Mouse (Mus musculus) heart, postnatal 0 days (tissue): ENCODE measurements around the gene H2al1a. TPM values are rescaled to one million over a fixed set of nuclear protein-coding genes. Genes with fewer than 3 reads are reported as not detected.
"Not testable (repeated sequence)": the region's sequence is repeated elsewhere in the genome, so short reads cannot be mapped to it uniquely, and the experiment has no call there.

Experiments used
- ATAC-seq: fragments of 200-750 bp; cut with Nextera tagmentation; 2 replicates; pipeline ENCODE4 v1.8.0; 2017; ENCODE audit warnings: low read depth, moderate number of reproducible peaks, moderate library complexity; ENCODE audit not compliant: insufficient read depth
- DNase-seq: peaks from one replicate; pipeline ENCODE4 v3.0.0-alpha.2; 2016; ENCODE audit warnings: low spot score
- H3K27ac ChIP-seq: fragments of 300-500 bp; sonication (generic); 2 replicates; pipeline ENCODE4 v1.5.1; 2014; ENCODE audit warnings: low read depth, mild to moderate bottlenecking
- H3K27me3 ChIP-seq: fragments of 300-500 bp; sonication (generic); 2 replicates; pipeline ENCODE4 v1.6.1; 2014; ENCODE audit warnings: low read length, mixed read lengths; ENCODE audit not compliant: control insufficient read depth, insufficient read depth
- H3K36me3 ChIP-seq: fragments of 300-500 bp; sonication (generic); replicated peaks from 2 replicates; pipeline ENCODE4 v1.6.1; 2014; ENCODE audit warnings: low read length, mixed read lengths; ENCODE audit not compliant: control insufficient read depth, insufficient read depth
- H3K4me1 ChIP-seq: fragments of 300-500 bp; sonication (generic); 2 replicates; pipeline ENCODE4 v1.6.1; 2014; ENCODE audit warnings: antibody characterized with exemption; ENCODE audit not compliant: control insufficient read depth, insufficient read depth
- H3K4me2 ChIP-seq: fragments of 300-500 bp; sonication (generic); 2 replicates; pipeline ENCODE4 v1.6.1; 2014; ENCODE audit warnings: low read depth, mild to moderate bottlenecking, low read length, moderate library complexity
- H3K4me3 ChIP-seq: fragments of 300-500 bp; sonication (generic); 2 replicates; pipeline ENCODE4 v1.5.1; 2014; ENCODE audit warnings: low read depth, low read length
- H3K9ac ChIP-seq: fragments of 300-500 bp; sonication (generic); replicated peaks from 2 replicates; pipeline ENCODE4 v1.6.1; 2014; ENCODE audit warnings: low read depth, low read length, mixed read lengths
- H3K9me3 ChIP-seq: fragments of 300-500 bp; sonication (generic); replicated peaks from 2 replicates; pipeline ENCODE4 v1.6.1; 2016; ENCODE audit warnings: low read length; ENCODE audit not compliant: control insufficient read depth
- CTCF ChIP-seq: IDR thresholded peaks from 2 replicates; pipeline ENCODE4 v1.5.1; 2016; ENCODE audit warnings: antibody characterized with exemption, control low read depth, low read depth
- EP300 ChIP-seq: IDR thresholded peaks from 2 replicates; pipeline ENCODE4 v1.6.1; 2016; ENCODE audit warnings: antibody characterized with exemption, low read depth
- WGBS: fragments of 180-500 bp; shearing (Covaris S2); extraction: QIAGEN DNeasy Blood & Tissue Kit; methylation state at CpG from one replicate; pipeline ENCODE4 v1.1.7; 2014; 5-methylcytosine and 5-hydroxymethylcytosine counted together
- polyA plus RNA-seq: library from polyadenylated mRNA; unstranded; fragments of >200 nt; fragmentation: Nextera tagmentation; extraction: Ambion mirVana; gene quantifications from 2 replicates; pipeline ENCODE4 v1.2.1, GENCODE M21; 2015
- total RNA-seq: library from RNA; depleted of rRNA; stranded (reverse); fragments of >200 nt; gene quantifications from 2 replicates; pipeline ENCODE4 v1.2.3, GENCODE M21; 2014; ENCODE audit warnings: low replicate concordance; rRNA removed

H2al1a gene
- total RNA-seq (not detected in 2 replicates), polyA plus RNA-seq (not detected in 2 replicates)

GRCm38 (mm10) chrX:11298957-11299356, at the start of gene H2al1a:
Gene H2al1a, plus strand, starts transcription at chrX:11299257.
- H3K4me3 ChIP-seq, DNase-seq, H3K9ac ChIP-seq, H3K27me3 ChIP-seq, H3K9me3 ChIP-seq, H3K27ac ChIP-seq, ATAC-seq, H3K36me3 ChIP-seq, H3K4me2 ChIP-seq, H3K4me1 ChIP-seq: not testable (repeated sequence)
- no CpG with 5 or more reads among the region's 3 CpGs for WGBS

- Histone ChIP-seq H3K4me2 (no peak overlapping the region), H3K36me3 (no peaks in the 10 kb centered on the region), H3K27me3 (no peaks in the 10 kb centered on the region), H3K9ac (no peak overlapping the region), H3K27ac (no peak overlapping the region), H3K4me3 (no peak overlapping the region), H3K9me3 (no peaks in the 10 kb centered on the region), H3K4me1 (no peaks in the 10 kb centered on the region)
- 52% methylated on average over 12 of the region's 12 CpGs for WGBS
- no peak for DNase-seq
- TF ChIP-seq CTCF, result no peak
- no peak for TF ChIP-seq EP300
- ATAC-seq, result no peak
These were observed 48.9 kb upstream of the H2al1a start for GRCm38 (mm10) chrX:11250155-11250554.

GRCm38 (mm10) chrX:11254062-11254461, 45.0 kb upstream of the H2al1a start:
- peak overlapping the region; percentile 22; the same call in 1 of the 2 replicates for H3K27ac ChIP-seq
- no peaks in the 10 kb centered on the region for H3K36me3 ChIP-seq
- H3K4me1 ChIP-seq, result no peaks in the 10 kb centered on the region
- H3K4me3 ChIP-seq, result no peak overlapping the region
- 57% methylated on average over 5 of the region's 5 CpGs for WGBS
- 0 out of 2 replicates have a peak, but pooled peaks cover 5% of the 10 kb centered on the region for H3K27me3 ChIP-seq
- no peak overlapping the region for H3K4me2 ChIP-seq
- H3K9me3 ChIP-seq, result no peaks in the 10 kb centered on the region
- no peak for DNase-seq
- H3K9ac ChIP-seq, result no peak overlapping the region
- TF ChIP-seq CTCF, result no peak
- no peak for TF ChIP-seq EP300
- ATAC-seq, result no peak

- 0 out of 2 replicates have a peak, but pooled peaks cover 5% of the 10 kb centered on the region for H3K27me3 ChIP-seq
- TF ChIP-seq EP300 (no peak), CTCF (no peak)
- peak overlapping the region; percentile 22; the same call in 1 of the 2 replicates for H3K27ac ChIP-seq
- no peak overlapping the region for H3K4me3 ChIP-seq
- no peak for DNase-seq
- no peak for ATAC-seq
- no peak overlapping the region for H3K9ac ChIP-seq
- no peaks in the 10 kb centered on the region for H3K4me1 ChIP-seq
- WGBS, result 52% methylated on average over 11 of the region's 11 CpGs
- H3K4me2 ChIP-seq, result no peak overlapping the region
- no peaks in the 10 kb centered on the region for H3K9me3 ChIP-seq
- no peaks in the 10 kb centered on the region for H3K36me3 ChIP-seq
These were observed 44.4 kb upstream of the H2al1a start for GRCm38 (mm10) chrX:11254521-11255207.

DNA sequence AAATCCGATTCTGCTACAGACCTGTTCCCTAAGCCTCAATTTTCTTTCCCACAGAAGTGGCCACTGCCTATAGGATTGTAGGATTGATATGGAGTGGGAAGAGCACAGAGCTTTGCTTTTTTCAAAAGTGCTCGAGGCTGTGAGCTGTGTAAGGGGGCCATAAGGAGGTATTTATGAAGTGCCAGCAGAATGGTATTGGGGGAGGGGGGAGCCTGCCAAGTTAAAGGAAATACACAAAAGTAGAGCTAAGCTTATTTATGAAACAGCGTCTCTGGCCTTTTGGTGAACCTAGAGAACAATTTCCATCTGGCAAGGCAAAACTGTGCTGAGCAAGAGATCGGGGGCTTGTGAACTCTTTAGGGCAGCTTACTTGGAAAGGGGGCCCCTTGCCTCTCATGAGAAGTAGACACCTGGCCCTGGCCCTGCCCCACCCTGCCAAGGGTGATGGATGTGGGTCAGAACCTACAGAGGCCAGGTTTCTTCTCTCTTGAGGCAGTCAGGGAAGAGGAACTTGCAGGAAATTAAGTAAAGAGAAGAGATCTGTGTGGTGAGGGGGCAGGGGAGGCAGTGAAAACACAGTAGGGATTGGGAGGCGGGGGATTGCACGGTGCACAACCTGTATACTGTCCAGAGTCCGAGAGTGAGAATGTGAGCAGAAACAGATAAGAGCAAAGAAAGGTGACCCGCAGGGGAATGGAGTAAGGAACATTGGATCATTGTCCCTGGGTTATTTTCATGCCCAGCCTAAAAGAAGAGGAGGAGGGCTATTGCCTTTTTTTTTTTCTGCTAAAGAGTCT, 43.3 kb upstream of the H2al1a start:
- H3K27me3 ChIP-seq, result 0 out of 2 replicates have a peak, but pooled peaks cover 5% of the 10 kb centered on the region
- no peak overlapping the region for H3K4me2 ChIP-seq
- DNase-seq, result no peak
- H3K36me3 ChIP-seq, result no peaks in the 10 kb centered on the region
- H3K4me3 ChIP-seq, result no peak overlapping the region
- H3K4me1 ChIP-seq, result no peaks in the 10 kb centered on the region
- 57% methylated on average over 8 of the region's 8 CpGs for WGBS
- H3K9me3 ChIP-seq, result no peaks in the 10 kb centered on the region
- ATAC-seq, result no peak
- H3K27ac ChIP-seq, result no peak overlapping the region
- H3K9ac ChIP-seq, result no peak overlapping the region
- TF ChIP-seq CTCF, result no peak
- TF ChIP-seq EP300, result no peak
